Mouse (Mus musculus) CH12F3 (cell line): ENCODE data around the gene Prkar2b.
"Not testable (repeated sequence)": the region's sequence is repeated elsewhere in the genome, so short reads cannot be mapped to it uniquely, and the experiment has no call there.

Experiments
- in situ Hi-C: fragments of 300-500 bp; cut with MboI; formaldehyde crosslinking; loops from 2 replicates; pipeline ENCODE4 v1.14.3; 2020; ENCODE audit warnings: low sequenced_read_pairs

Gene Prkar2b

DNA sequence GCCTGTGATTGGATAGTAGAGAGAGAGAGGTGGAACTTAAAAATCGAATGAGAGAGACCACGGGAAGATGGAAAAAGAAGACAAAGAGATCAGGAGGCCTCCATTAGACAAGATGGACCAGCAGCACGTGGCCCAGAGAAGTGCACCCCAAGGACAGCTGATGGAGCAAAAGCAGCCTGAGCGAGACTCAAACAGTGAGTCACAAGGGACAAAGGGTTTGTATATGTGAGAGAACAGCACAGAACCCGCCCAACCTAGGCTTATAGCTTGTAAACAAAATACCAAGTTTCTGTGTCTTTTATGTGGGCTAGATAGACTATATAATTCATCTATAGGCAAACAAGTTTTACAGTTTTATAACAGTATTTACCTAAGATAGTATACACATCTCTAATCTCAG, 50.0 kb downstream of the Prkar2b start:
- in situ Hi-C loops, result no loop called here

GRCm38 (mm10) chr12:32009985-32010369, 51.1 kb downstream of the Prkar2b start:
- in situ Hi-C loops, result not testable (repeated sequence)

GRCm38 (mm10) chr12:32009267-32009984, 51.7 kb downstream of the Prkar2b start:
- in situ Hi-C loops, result no loop called here

DNA sequence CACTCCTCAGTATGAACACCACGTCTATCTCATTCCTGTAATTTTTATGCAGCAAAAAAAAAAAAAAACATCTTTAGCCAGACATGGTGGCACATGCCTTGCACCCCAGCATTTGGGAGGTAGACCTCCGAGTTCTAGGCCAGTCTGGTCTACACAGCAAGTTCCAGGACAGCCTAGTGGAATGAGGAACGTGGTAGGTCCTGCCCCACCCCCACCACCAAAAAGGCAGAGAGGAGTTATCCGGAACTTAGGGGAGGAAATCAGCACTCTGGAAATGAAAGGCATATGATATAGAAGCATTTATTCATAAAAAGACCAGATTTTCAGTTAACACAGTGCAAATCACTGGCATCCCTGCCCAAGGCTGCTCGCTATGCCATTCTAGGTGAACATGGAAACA, 52.4 kb downstream of the Prkar2b start:
- in situ Hi-C loops, result no loop called here

GRCm38 (mm10) chr12:32007646-32008045, 53.5 kb downstream of the Prkar2b start:
- in situ Hi-C loops, result no loop called here

- in situ Hi-C loops, result no loop called here
These were observed 54.1 kb downstream of the Prkar2b start for GRCm38 (mm10) chr12:32007040-32007439.

GRCm38 (mm10) chr12:32006391-32006929, 54.6 kb downstream of the Prkar2b start:
- in situ Hi-C loops, result no loop called here

GRCm38 (mm10) chr12:32000464-32000863, 60.6 kb downstream of the Prkar2b start:
- in situ Hi-C loops, result no loop called here

GRCm38 (mm10) chr12:31998706-31999105, 62.4 kb downstream of the Prkar2b start:
- in situ Hi-C loops, result no loop called here

GRCm38 (mm10) chr12:31997328-31997878, 63.7 kb downstream of the Prkar2b start:
- in situ Hi-C loops, result no loop called here

DNA sequence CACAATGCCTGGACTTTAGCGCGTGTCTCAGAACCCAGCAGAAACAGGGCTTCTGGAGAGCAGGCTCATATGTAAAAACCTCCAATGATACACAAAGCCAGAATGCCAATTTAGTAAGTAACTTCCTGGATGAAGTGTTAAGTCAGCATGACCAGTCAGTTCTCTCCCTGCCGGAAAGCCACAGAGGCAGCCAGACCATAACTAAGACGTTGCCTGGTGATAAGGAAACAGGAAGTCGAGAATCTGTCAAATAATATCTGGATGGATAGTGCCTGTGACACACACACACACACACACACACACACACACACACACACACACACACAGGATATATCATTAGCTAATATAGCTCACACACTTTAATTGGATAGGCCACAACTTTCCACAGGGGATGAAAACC, 64.2 kb downstream of the Prkar2b start:
- in situ Hi-C loops, result no loop called here

DNA sequence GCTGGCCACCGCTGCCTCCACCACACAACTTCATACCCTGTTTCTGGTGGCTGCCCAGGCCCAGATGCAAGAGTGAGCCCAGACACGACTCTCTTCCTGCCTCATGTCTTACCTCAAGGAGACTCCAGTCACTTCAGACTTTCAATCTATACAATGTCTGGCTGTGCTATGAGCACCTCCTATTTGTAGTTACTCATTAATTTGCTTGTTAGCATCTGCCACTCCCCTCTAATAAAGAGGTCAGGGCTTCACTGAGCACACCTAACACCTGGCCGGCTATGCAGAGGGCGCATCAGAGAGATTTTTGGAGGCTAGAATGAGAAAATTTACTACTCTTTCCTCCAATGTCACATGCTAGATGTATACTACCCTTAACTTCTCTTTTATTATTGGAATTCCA, 70.5 kb downstream of the Prkar2b start:
- in situ Hi-C loops, result no loop called here

DNA sequence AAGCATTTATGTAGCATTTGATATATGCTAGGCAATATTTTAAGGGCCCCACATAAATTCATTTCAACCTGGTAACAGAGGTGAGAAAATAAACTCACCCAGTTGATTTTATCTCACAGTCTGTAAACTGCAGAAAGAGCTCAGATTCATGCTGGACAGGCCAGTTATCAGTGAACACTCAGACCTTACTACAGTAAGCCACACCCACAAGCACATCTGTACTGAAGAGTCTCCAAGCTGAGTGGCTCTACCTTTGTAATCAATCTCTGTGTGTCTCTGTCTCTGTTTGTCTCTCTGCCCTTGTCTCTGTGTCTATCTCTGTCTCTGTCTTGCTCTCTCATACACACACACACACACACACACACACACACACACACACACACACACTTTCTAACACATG, 71.4 kb downstream of the Prkar2b start:
- in situ Hi-C loops, result loop anchor here (10.0 kb wide), 1 partner anchor 75 kb away; the partner anchor contains the start of gene Prkar2b

DNA sequence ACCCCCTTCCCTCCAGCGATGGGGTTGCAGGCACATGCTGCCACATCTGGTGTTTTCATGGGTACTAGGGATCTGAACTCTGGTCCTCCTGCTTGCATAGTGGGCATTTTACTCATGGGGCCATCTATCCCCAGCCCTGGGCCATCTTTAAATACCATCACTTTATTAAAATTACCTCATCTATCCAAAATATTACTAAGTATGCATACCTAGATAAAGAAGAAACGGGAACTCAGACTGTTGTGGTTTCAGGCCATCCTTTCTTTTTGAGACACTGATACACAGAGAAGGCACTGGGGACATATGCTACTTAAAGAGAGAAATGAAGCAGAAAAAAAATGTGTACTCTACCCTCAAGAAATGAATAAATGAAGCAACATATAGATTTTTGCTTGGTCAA, 74.6 kb downstream of the Prkar2b start:
- in situ Hi-C loops, result loop anchor here (10.0 kb wide), 1 partner anchor 78 kb away; the partner anchor contains the start of gene Prkar2b

GRCm38 (mm10) chr12:31985738-31986137, 75.4 kb downstream of the Prkar2b start:
- in situ Hi-C loops, result loop anchor here (10.0 kb wide), 1 partner anchor 79 kb away; the partner anchor contains the start of gene Prkar2b

DNA sequence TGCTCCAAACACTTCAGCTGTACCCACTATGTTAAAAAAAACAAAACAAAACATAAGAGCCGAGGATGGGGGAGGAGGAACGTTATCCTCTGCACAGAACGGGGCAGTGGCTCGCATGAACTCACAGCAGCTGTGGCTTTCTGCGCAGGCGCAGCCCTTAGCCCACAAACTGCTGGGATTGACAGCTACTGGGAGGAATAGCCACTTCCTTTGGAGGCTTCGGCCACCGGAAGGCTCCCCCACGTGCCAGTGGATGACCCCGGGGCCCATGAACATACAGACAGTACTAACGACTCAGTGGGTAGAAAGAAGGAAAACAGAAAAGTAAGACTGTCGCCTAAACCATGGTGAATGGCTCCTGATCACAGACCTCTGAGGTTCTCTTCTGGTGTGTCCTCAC, 76.4 kb downstream of the Prkar2b start:
- in situ Hi-C loops, result loop anchor here (10.0 kb wide), 1 partner anchor 80 kb away; the partner anchor contains the start of gene Prkar2b

- in situ Hi-C loops, result loop anchor here (10.0 kb wide), 1 partner anchor 81 kb away; the partner anchor contains the start of gene Prkar2b
These were observed 76.9 kb downstream of the Prkar2b start for GRCm38 (mm10) chr12:31984206-31984605.

- in situ Hi-C loops, result loop anchor here (10.0 kb wide), 1 partner anchor 81 kb away; the partner anchor contains the start of gene Prkar2b
These were observed 77.3 kb downstream of the Prkar2b start for GRCm38 (mm10) chr12:31983769-31984168.

GRCm38 (mm10) chr12:31983238-31983637, 77.9 kb downstream of the Prkar2b start:
- in situ Hi-C loops, result loop anchor here (10.0 kb wide), 1 partner anchor 82 kb away; the partner anchor contains the start of gene Prkar2b

- in situ Hi-C loops, result loop anchor here (10.0 kb wide), 1 partner anchor 407 kb away; no protein-coding TSS in a partner anchor
These were observed 83.4 kb downstream of the Prkar2b start for GRCm38 (mm10) chr12:31977613-31978195.

DNA sequence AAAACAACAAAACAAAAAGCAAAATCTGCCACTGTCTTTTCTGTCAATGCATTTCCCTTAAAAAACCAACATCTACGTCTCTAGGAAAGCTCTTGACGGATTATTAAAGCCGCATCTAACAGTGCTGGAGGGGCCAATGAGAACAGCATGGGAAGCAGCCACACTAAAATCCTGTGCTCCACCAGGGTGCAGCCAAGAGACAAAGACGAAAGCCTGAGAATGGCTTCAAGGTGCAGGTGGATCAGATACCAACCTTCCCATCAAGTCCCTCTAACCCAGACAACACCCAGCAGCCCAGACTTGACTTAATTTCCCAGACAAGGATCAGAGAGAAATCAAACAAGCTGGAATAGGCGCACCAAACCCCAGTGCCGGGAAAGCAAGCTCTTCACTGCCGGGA, 84.6 kb downstream of the Prkar2b start:
- in situ Hi-C loops, result loop anchor here (10.0 kb wide), 1 partner anchor 408 kb away; no protein-coding TSS in a partner anchor
